Mouse (Mus musculus): ENCODE results near the gene Vps45.

Vps45 gene

GRCm38 (mm10) chr3:96058231-96058896 lies at the start of gene Vps45:
TSS of gene Vps45 (minus strand) at chr3:96058466.
- peak; percentile 74 for DNase-seq

GRCm38 (mm10) chr3:96106151-96106550 lies 47.9 kb upstream of the Vps45 start:
- no peak for DNase-seq

- DNase-seq = peak; percentile 18
Measured at GRCm38 (mm10) chr3:96105232-96105747, 47.0 kb upstream of the Vps45 start.

DNA sequence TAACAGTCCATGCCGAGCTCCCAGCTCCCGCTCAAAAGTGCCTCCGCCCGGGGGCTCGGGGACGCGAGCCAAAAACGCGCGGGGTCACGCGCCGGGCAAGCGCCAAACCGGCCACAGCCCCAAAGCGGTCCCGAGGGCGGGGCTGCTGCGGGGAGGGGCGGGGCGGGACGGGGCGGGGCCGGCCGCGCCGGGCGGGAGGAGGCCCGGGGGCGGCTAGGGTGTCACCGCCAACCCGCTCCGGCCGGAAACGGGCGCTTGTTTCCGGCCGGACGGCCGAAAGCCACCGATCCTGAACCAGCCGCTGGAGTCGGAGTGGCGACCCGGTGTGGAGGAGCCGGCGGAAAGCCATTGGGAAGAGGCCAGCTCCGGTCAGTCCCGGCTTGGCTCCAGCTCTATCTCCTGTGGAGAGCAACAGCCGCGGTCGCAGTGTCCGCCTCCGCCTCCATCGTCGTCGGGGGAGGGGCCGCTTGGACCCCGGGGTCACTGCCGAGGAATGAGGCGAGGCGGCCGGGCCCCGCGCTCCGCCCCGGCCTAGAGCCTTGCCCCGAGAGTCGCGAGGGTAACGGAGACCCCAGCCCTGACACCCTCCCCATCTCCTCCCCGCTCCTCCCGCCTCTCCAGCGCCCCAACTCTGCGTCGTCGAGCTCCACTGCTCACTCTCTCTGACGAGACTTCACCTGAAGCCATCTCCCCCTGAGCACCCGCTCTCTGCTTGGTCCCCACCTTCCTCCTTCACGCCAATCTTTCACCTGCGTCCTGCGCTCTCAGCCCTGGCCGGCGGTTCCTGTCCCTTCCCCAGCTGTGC lies 46.2 kb upstream of the Vps45 start, which contains the start of gene Otud7b:
Gene Otud7b, plus strand, starts transcription at position 267 of the 805 bp plus-strand sequence.
- DNase-seq = peak; percentile 89

DNA sequence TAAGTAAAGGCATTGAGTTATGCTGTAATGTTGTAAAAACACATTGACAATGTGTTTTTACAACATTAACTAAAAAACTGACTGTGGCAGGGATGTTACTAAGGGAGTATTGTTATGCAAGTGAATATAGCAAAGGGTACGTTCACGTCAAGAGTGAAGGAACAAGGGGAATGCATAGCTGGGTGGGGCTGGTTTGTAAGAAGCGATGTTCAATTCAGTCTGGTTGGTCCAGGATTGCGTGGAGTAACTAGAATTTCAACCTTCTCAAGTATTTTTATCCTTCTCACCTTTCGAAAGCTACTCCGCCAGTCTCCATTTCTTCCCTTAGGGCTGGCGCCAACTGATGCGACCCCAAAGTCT lies 45.6 kb upstream of the Vps45 start:
- DNase-seq = no peak

GRCm38 (mm10) chr3:96102100-96102872 lies 44.0 kb upstream of the Vps45 start:
- DNase-seq = peak; percentile 55

GRCm38 (mm10) chr3:96098616-96099267 lies 40.5 kb upstream of the Vps45 start:
- no peak for DNase-seq

DNA sequence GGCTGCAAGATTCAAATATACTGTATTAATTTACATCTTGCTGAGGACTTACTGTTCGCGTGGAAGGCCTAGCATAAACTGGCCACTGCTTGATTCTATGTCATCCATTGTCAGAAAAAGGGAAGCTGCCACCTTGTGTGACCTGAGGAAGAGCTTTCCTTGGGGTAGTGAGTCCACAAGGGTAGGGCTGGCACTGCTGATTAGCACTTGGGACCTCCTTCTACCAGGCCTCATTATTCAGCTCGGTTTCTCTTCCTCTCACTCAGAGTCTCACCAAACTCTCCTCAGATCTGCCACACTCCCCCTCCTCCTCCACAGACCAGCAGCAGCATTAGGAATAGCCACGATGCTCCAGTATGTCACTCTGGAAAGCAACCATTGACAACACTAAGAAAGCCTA lies 39.9 kb upstream of the Vps45 start:
- DNase-seq = no peak

DNA sequence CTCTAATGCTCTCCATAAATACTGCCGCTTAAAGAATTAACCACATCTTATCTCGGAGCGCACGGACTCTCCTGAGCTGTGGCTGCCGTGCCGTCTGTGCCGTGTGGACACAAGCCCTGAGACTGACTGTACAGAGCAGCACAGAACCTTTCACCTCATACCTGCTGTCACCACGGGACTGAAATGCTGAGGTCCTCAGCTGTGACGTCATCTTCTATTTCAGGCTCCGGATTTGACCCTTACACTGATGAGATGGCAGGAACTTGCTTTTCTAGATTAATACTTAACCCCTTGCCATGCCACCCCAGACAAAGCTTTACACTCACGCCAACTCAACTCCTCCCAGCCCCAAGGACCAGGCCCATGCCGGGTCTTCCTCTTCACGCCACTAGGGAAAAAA lies 35.9 kb upstream of the Vps45 start:
- peak; percentile 63 for DNase-seq

DNA sequence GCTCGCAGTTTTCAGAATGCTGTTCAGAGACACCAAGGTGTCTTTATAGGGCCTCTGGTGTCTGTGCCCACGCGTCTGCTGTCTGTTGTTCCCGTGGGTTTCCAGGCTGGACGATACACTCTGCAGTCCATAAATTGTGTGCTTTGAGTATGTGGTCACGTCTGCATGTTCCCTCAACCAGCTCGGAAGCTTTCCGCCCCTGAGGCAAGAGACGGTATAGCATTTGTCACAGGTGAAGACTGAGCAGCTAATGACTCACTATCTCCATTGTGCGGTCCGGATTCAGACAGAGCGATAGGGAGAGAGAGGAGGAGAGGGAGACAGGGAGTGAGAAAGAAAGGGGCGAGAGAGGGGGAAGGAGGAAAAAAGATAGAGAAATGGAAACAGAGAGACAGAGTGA lies 35.2 kb upstream of the Vps45 start:
- no peak for DNase-seq

DNA sequence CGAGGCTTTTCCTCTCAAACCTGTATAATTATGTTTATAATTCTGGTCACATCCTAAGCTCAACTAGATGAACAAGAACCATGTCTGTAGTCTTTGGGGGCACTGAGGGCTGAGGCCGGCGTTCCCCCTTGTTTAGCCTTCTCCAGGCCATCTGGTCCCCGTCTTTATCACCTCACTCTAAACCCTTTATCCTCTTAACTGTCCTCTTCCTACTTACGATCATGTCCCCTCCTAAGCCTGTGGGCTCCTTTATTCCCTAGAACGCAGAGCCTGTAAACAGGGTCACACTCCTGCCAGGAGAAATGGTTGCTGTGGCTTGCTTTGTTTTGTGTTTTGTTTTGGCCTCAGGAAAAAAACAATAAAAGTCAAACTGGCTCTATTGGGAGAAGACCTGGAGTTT lies 33.7 kb upstream of the Vps45 start:
- DNase-seq = no peak

DNA sequence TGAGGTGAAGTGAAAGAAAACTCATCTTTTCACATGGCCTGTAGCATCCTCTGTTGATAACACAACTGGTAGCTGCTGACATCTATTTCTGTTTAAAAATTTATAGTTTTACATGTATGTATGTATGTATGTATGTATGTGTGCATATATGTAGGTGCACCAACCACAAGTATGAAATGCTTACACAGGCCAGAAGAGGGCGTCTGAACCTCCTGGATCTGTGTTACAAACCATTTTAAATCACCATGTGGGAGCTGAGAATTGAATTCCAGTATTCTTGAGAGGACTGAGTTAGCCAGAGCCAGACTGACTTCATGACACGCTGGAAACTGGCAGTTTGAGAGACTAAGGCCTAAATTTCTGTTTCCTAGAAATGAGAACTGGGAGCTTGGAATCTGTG lies 32.9 kb upstream of the Vps45 start:
- DNase-seq = no peak

DNA sequence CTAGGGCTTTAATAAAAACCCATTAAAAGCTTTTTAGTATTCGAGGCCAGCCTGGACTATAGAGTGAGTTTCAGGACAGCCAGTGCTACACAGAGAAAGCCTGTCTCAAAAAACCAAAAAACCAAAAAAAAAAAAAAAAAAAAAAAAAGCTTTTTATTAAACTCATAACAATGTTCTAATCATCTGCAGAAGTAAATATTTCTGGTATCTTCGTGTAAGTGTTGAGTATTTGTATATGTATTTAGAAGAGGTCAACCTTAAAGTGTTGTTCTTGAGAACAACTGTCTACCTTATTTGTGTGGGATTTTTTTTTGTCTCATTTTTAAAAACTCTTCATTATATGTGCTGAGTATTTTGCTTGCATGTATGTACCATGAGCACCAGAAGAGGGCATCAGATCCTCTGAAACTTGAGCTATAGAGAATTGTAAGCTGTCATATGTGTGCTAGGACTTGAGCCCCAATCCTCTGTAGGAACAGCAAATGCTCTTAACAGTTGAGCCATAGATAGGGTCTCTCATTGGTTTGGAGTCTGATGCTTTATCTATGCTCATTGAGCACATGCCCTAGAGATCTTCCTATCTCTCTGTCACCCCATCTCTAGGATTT lies 31.7 kb upstream of the Vps45 start:
- no peak for DNase-seq

- no peak for DNase-seq
Measured at GRCm38 (mm10) chr3:96087801-96088200, 29.5 kb upstream of the Vps45 start.

- DNase-seq = no peak
Measured at GRCm38 (mm10) chr3:96087219-96087618, 29.0 kb upstream of the Vps45 start.

DNA sequence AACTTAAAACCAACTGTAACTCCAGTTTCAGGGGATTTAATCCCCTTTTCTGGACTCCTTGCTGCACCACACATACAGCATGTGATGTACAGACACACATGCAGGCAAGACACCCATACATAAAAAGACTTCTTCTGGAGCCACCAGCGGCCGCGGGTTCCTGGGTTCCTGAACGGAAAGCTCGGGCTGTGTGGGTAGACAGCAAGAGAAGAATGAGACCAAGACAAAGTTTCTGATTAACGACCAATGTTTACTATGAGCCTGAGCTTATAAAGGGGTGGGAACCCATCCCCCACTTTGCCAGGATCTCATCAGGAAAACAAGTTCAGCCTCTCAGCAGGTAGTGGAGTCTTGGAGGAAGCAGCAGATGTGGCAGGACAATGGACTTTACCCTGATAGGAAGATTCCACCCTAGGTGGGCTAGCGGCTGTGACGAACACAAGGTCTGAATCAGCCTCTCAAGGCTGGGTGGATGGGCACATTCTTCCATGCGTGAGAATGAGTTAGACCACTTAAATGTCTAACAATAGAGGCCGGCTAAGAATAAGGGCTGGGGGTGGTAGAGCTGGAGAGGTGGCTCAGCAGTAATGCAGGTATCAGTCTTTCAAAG lies 26.0 kb upstream of the Vps45 start:
- DNase-seq = no peak

- no peak for DNase-seq
Measured at GRCm38 (mm10) chr3:96082714-96083508, 24.6 kb upstream of the Vps45 start.

DNA sequence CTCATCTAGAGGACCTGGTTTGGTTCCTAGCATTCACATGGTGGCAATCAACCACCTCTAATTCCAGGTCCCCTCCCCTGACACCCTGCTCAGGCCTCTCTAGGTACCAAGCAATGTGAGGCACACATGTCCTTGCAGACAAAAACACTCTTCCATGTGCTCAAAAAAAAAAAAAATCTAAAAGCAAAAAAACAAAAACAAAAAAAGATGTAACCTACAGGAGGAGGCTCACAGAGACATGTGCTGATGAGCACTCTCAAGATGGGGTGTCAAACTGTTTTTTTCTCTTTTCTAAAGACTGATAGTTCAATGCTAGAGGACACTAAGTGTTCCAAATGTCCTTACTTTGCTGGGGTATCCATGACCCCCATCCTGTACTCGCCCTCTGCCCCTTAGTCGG lies 23.8 kb upstream of the Vps45 start:
- no peak for DNase-seq

GRCm38 (mm10) chr3:96081650-96082049 lies 23.4 kb upstream of the Vps45 start:
- DNase-seq = no peak

- peak; percentile 36 for DNase-seq
Measured at GRCm38 (mm10) chr3:96081006-96081405, 22.7 kb upstream of the Vps45 start.

- DNase-seq = no peak
Measured at GRCm38 (mm10) chr3:96078711-96079110, 20.4 kb upstream of the Vps45 start.

All from kidney, adult 18-20 months (tissue).